Mouse (Mus musculus) mouse trophoblast stem cell (cell line): ENCODE measurements at regions not wholly inside any gene's neighbourhood (a gene's known extent, or its start where the extent isn't known, plus 50 kb on each side); places are given as distances from the start of the nearest gene placed in this dataset.

ENCODE experiments used
- in situ Hi-C, 2 experiments: fragments of 300-500 bp; cut with MseI, MboI; formaldehyde crosslinking; loops; 2 replicates in 1 of 2; 3 replicates in 1 of 2; pipeline ENCODE4 v1.15.1; 2025

DNA sequence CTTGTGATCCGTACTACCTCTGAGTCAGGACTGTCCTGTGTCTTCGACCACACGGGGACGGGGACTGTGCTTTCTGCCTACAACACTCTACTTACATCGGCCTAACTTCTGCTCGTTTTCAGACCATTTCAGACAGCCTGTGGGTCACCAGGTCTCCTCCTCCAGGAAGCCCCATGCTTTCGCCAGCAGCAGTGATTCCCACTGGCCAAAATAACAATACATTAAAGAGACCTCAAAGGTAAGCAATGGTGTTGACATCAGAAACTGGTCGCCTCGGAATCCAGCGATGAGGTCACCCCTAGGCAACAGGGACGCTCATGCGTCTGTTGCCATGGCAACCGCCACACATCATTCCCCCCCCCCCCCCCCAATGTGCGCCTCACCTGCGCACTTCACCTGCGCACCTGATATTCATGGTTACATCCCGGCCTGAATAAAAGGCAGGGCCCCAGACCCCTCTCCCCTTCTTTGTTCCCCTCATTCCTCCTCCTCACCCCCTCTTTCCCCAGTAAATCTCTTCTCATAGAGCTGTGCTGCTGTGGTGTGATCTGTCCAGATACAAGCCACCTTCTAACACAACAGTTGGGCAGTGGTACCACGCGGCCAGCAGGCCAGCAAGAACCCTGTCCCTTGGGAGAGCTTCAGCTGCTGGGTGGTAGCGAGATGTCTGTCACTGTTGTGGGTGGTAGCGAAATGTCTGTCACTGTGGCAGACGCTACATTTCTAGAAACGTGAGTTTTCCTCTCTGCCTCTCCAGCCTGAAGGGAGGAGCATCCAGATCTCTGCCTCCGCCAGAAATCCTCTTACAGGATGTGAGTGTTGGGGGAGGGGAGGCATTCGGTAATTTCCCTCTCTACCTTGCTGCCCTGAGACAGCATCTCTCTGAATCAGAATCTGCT lies 145.0 kb downstream of the Setd4 start:
- in situ Hi-C loops: loop anchor here in 1 of 2 experiments (10.0 kb wide), 1 partner anchor 164 kb away; no protein-coding TSS in a partner anchor

DNA sequence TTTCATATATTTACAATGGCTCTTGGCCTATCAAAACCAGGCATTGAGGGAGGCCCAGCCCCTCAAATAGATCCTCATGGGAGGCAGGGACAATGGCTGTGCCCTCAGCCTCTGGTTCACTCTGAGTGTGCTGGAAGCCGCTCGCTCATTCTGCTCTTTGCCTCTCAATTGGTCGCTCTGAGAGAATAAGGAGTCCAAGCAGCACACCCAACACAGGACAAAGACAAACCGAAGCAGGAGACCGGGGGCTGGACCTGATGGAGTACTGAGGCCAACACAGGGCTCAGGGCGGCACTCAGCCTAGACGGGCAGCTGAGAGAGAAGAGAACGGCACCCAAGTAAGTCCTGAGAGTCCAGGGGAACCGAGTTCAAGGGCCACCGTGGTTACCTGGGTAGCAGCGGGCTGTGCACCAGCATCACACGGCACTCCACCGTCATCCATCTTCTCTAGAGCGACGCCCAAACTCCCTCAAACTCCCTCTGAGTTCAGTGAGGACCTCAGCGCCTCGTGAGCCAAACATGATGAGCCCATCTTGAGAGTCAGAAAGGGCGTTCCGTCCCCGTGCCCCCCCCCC lies 145.8 kb downstream of the Setd4 start:
- in situ Hi-C loops: loop anchor here in 1 of 2 experiments (10.0 kb wide), 1 partner anchor 163 kb away; no protein-coding TSS in a partner anchor

DNA sequence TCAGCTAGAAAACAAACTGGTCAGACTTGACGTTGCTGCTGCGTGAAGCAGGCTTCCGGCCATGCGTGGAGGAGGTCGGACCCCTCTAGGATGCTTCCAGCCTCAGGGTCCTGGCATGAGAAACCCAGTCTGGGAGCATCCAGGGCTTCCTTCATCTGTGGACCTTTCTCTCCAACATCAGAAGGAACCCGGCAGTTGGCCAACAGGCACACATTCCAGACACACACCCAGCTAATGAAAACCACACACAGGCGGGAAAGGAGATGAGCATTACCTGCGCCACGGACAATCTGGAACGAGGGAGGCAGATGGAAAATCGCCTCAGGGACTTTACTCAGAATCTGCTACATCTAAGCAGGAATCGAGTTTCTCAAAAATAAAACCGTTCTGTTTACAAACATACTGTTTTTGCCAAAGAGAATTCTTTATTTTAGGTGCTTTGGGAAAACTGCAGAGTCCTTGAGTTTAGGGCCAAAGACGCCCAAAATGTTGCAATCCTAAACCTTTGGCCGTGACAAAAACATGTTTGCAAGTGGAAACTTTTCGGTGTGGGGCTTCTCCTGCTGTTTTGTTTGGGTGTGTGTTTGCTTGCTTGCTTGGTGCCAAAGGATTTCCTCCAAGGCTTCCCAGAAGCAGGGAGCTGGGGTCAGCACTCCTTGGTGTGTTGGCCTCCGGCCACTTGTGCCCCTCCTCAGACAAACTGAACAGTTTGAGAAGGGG lies 147.0 kb downstream of the Setd4 start:
- in situ Hi-C loops: loop anchor here in 1 of 2 experiments (10.0 kb wide), 1 partner anchor 162 kb away; no protein-coding TSS in a partner anchor

DNA sequence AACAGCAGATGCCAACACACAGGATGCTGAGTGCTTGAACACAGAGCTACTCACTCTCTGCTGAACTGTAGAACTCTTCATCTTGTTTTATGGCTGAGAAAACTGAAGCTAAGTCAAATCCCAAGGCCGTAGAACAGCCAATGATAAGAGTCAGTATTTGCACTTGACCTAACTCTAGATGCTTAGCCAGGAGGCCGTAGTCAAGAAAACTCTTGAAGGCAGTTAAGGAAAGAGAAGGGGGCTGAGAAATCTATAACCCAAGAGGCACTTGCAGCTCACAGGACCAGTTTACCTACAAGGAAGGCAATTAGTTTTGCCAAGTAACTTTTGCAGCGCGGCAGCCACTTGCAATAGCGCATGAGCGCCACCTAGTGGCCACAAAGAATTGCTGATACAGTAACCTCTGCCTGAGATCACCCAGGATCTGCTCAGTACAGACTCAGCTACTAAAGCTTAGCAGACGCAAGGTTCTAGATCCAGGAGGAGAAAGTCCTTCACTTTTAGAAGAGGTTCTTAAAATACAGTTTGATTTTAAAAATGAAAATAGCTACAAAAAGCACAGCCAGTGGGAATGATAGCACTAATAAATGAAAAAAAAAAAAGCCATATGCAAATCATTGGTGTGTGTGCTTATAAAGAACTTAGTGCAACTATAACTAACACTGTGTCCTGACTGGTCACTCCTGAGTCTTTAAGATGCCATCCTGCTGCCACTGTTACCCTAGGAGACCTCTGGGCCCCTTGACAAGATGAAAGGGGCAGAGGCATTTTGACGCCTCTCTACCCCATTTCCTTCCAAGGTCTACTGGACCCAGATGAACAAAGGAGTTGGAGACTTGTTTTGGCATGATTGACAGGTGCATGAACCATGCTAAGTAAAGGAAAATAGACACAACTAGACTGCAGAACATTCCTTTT lies 149.5 kb downstream of the Setd4 start:
- in situ Hi-C loops: loop anchor here in 1 of 2 experiments (10.0 kb wide), 1 partner anchor 160 kb away; no protein-coding TSS in a partner anchor

DNA sequence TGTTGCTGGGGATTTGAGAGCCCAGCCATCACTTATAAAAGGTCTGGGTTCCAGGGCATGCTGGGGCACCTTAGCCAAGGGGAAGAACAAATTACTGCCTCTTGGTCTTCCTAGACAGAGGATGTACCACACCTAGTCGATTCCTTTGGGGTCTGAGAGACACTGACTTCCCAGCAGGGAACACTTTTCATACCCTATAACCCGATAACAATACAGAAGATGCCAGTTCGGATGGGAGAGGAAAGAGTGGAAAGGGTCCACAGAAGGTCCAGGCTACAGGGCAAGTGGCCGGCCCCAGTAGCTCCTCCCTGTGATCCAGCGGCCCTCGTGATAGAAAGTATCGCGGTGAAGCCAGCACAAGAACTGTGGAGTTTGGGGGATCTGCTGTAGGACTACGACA lies 150.8 kb downstream of the Setd4 start:
- in situ Hi-C loops: loop anchor here in 1 of 2 experiments (10.0 kb wide), 1 partner anchor 158 kb away; no protein-coding TSS in a partner anchor

DNA sequence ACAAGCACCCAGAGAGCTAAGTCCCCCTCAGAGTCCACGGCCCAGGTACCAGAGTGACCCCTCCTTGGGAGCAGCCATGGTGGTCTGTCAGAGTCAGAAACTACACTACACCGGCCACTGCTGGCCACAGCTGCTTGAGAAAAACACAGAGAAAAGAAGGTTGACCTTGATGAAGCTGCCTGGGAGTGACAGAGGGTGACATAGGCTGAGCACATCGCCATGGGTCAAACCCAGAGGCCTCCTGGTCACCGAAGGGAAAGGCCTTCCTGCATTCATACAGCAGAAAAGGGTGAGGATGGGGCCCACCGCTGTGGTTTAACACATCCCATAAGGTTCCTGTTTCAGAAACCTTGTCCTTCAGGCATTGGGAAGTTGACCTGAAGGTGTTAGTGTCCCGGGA lies 153.0 kb downstream of the Setd4 start:
- in situ Hi-C loops: loop anchor here in 1 of 2 experiments (10.0 kb wide), 1 partner anchor 156 kb away; no protein-coding TSS in a partner anchor

DNA sequence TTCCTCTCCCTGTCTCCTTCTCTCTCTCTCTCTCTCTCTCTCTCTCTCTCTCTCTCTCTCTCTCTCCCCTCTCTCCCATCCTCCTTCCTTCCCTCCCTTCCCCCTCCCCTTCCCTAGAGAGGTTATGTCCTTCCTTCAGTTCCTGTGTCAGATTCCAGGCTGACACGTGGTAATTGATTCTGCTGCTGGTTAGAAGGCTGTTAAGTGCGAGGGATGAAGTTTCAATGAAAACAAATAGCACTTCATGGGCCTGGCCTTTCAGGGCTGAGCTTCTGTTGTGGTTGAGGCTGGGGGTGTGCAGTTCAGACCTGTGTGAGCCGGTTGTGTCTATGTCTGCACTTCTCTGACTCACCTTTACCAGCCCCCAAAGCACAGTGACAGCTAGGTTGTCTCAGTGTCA lies 153.9 kb downstream of the Setd4 start:
- in situ Hi-C loops: loop anchor here in 1 of 2 experiments (10.0 kb wide), 1 partner anchor 155 kb away; no protein-coding TSS in a partner anchor

DNA sequence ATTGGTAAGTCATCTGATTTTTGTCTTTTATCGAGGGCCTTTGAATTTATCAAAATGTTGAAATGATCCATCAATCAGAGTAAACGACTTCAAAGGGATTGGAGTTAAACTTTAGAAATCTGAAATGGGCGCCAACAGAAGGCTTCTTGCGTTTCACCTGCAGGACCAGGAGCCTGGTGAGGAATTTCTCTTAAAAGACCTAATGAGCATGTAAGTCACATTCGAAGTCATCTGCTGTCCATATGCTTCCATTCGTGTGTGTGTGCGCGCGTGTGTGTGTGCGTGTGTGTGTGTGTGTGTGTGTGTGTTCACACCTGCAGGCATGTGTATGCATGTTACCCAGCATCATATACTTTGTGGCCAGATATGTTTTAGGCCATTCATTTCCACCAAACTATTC lies 155.7 kb downstream of the Setd4 start:
- in situ Hi-C loops: no loop called here

DNA sequence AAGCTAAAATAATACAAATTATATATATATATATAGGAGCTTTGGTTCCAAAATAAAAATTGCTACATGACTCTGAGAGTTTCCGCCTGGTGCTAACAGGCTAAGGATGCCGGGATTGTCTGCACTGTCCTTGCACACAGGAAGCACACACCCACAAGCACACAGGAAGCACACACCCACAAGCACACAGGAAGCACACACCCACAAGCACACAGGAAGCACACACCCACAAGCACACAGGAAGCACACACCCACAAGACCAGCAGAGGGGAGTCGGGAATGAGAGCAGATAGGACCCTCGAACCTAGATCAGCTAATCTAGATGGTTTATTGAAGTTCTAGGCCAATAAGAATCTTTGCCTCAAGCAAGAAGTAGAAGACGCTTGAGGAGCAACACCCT lies 156.9 kb downstream of the Setd4 start:
- in situ Hi-C loops: no loop called here

DNA sequence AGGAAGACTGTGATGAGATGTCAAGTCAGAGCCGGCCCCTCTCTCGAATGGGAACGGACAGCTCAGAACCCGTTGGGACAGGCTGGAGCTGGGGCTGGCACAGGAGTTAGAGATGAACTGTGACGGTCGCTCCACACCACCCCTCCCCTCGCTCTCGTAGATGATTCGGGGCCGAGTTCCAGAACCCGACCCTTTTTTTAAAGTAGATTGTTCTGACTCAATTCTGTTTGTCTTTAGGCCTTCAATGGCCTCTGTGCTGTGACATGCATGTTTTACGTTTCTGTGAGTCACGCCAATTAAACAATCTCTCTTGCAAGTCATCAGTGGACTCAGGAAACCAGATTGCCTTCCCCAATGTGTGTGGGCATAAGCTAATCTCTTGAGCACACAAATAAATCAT lies 157.7 kb downstream of the Setd4 start:
- in situ Hi-C loops: no loop called here

DNA sequence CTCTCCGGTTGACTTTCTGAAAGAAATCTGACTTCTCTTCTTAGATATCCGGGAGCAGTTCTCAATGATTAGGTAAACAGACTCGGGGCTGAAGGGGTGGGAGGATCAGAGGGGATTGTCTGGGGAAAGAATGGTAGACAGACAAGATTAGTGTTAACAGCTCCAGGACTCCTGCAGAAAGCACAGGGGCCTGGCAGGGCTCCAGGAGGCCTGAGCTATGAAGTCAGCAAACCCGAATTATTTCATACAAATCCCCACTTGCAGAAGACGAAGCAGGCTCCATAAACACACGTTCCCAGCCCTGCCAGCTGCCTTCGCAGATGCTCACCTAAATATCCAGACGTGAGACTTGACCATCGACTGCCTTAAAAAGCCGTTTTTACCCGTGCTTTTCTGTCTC lies 161.0 kb downstream of the Setd4 start:
- in situ Hi-C loops: no loop called here

DNA sequence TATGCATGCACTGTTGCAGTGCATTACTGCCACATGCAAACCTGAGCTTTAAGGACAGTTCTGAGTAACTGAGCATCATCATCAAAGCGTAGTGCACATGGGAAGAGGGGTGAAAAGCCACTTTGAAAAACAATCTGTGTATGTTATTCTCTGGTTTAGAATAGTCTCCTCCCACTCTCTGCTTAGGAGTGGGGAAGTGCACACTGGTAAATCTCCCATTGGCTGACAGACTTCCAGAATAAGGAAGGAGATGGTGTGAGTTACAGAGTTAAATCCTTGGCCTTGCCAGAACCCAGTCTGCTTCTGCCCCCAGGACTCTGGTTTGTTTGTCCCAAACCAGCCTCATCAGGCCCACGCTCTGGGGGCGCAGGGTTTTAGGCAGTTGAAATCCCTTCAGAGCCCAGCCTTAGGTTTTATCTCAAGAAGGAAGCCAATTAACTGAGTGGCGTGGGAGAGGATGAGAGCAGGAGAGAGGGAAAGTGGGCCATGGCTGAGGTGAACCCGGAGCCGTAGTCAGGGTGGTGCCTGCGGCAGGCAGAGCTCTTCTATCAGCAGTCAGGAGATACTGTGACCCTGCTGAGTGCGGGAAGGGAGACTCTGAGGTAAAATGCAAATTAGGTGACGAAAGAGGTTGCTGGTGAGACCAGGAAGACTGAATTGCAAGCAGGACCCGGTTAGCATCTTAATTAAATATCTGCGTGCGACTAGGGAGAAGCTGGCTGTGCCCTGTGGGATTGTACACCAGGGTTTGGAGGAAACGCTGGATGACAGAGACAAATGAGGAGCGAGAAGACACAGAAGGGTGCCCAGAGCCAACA lies 166.0 kb downstream of the Setd4 start:
- in situ Hi-C loops: no loop called here

DNA sequence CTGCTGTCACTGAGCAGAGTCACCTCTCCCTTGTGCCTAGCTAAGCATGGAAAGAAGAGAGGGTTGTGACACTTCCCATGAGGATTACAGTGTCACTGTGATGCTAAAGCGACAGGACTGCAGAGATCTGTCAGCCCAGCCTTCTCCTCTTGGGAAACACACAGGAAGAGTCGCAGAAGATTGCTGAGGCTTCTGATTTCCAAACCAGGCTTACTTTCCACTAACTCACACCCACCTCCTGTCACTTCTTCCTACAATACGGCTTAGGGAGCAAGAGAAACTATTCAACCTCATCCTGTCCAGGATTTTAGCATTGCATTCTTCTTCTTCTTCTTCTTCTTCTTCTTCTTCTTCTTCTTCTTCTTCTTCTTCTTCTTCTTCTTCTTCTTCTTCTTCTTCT lies 167.1 kb downstream of the Setd4 start:
- in situ Hi-C loops: no loop called here

DNA sequence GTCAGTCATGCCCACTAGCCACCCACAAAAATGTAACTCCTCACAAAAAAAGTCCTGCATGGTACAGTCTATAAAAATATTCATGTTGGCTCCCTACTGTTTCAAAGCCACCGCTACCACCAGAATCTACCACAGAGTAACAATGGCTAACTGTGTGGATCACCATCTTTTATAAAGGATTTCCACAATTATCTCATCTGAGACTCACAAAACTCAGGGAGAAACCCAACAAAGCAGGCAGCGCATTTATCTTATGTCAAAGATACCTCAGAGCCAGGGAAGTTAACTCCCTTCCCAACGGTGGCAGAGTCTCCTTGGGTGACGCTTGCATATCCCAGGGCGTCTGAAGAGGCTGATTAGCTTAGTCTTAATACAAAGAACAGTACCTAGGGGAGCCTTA lies 172.5 kb downstream of the Setd4 start:
- in situ Hi-C loops: no loop called here

DNA sequence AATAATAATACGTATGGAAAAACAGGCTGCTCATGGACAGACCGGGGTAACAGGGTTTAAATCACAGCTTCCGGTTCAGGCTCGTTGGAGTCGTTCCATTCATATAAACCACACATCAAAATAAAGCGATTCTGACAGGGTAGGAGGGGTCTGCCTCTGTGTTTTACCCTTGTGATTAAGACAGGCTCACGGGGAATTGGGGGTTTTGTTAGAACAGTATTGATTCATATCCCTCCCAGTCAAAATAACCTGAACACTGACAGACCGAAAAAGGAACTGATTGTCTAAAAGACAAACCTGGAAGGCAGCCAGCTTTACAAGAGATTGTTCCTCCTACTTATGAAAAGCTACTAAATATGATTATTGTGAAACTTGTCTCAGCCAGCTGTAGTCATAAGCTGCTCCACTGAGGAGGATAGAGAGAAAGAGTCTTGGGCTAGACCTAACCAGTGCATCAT lies 174.5 kb downstream of the Setd4 start:
- in situ Hi-C loops: no loop called here

DNA sequence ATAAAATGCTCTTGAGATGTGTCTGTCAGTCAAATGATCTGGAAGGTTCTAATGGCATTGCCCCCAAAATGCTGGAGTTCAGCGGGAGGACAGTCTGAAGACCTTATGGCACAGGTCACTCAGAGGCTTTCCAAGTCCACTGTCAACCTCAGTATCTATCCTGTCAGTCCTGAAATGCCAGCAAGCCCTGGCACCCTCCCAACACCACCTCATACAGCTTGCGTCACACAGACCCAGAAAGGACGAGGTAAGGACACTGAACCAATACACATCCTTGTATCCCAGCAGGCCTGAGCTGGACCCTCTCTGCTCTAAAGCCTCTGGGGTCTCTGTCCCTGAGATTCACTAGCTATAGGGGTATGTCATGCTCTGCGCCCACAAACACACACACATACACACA lies 176.6 kb downstream of the Setd4 start:
- in situ Hi-C loops: no loop called here

DNA sequence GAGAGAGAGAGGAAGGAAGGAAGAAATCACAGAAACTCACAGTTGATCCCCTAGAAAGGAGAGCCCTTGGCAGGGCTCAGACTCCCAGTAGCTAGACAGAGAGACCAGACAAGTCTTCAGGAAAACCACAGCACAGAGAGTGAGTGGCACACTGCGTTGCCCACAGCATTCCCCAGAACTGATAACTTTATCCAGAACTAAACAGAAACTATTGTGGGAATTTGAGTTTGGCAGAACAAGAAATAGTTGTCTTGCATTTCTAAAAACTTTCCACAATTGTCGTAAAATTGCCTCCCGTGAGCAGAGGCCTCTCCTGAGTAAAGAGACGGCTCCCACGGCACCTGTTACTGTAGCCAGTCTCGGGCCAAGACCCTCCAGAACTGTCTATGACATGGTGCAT lies 178.1 kb downstream of the Setd4 start:
- in situ Hi-C loops: no loop called here

DNA sequence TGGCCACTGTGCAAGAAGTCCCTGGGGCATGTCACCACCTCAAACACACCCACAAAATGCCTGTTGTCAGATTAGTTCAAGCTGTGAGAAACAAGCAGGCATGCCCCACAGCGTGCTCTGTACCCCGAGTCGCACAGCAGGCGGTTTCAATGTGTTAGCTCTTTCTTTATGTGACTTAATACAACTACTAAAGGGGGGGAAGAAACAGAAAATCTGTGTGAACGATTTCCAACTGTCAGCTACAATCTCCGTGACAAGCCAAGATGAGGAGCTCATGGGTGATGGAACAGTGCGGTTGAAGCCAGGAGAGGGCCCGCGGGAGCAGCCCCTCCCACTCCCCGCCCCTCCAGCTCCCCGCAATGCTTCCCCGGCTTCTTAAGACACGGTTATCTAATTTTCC lies 180.7 kb downstream of the Setd4 start:
- in situ Hi-C loops: no loop called here

DNA sequence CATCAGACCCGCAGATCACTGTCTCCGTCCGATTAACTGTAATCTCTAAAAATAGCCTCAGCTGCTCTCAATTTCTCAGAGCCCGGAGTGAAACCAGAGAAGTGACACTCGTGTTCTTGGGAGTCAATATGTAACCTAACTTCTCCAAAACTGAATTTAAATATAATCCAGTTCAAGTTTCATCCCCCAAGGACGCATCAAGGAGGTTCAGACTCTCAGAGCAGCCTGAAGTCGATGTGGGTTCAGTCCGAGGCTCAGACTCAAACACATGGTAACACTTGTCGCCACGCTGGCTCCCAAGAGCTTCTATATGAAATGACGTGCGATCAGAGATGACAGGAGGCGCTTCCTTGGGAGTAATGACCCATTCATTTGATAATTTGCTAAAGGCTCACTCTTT lies 181.6 kb downstream of the Setd4 start:
- in situ Hi-C loops: no loop called here

DNA sequence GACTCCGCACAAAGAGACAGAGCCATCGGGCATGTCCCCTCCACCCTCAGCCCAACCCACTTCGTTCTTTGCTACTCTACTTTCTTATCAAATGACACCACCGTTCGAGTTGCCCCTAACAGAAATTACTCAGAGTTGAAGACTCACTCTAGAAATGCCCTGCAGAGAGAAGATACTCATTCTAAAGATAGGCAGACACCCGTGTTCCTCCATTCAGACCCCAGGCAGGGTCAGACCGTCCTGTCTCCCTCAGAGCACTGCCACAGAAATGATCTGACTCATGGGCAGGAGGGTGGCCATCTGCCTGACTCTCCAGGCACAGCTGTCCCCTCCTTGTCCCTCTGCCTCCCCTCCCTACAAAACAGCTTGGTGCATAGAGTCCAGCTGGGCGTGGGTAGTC lies 185.6 kb downstream of the Setd4 start:
- in situ Hi-C loops: no loop called here
